Mouse (Mus musculus) small intestine, adult 2 months (tissue): ENCODE results near the gene Slc22a3. TPM values are rescaled to one million over a fixed set of nuclear protein-coding genes. Genes with fewer than 3 reads are reported as not detected.
A peak's percentile ranks its signal among the peaks of the same experiment; 100 is the strongest.

Experiments
- H3K27ac ChIP-seq: fragments of 200-500 bp; 2 replicates; pipeline ENCODE4 v1.5.1; 2012; ENCODE audit warnings: low read depth, low read length, control low read depth, inconsistent platforms; ENCODE audit not compliant: insufficient read depth
- H3K27me3 ChIP-seq: fragments of 200-500 bp; 2 replicates; pipeline ENCODE4 v1.6.1; 2012; ENCODE audit warnings: mild to moderate bottlenecking, moderate library complexity, low read length, inconsistent platforms; ENCODE audit not compliant: control insufficient read depth, insufficient read depth
- H3K36me3 ChIP-seq: fragments of 200-500 bp; 2 replicates; pipeline ENCODE4 v1.6.1; 2012; ENCODE audit warnings: mild to moderate bottlenecking, low read length, control low read depth, inconsistent platforms; ENCODE audit not compliant: control insufficient read depth, insufficient read depth
- H3K4me1 ChIP-seq: fragments of 200-500 bp; 2 replicates; pipeline ENCODE4 v1.6.1; 2012; ENCODE audit warnings: low read length, inconsistent platforms, mixed read lengths; ENCODE audit not compliant: control insufficient read depth, insufficient read depth, insufficient read length
- H3K4me3 ChIP-seq: fragments of 200-500 bp; 2 replicates; pipeline ENCODE4 v1.5.1; 2012; ENCODE audit warnings: low read depth, mild to moderate bottlenecking, control low read depth, inconsistent platforms, low read length, moderate library complexity
- CTCF ChIP-seq: fragments of 200-500 bp; IDR thresholded peaks from 2 replicates; pipeline ENCODE4 v1.5.1; 2012; ENCODE audit warnings: low read depth, mild to moderate bottlenecking, control low read depth, inconsistent platforms, low read length, moderate library complexity, mixed read lengths; ENCODE audit not compliant: insufficient replicate concordance, insufficient read length; ENCODE audit errors: extremely low read depth
- POLR2A ChIP-seq: fragments of 200-500 bp; IDR thresholded peaks from 2 replicates; pipeline ENCODE4 v1.6.1; 2012; ENCODE audit warnings: low read depth, mild to moderate bottlenecking, control low read depth, inconsistent platforms, low read length, moderate library complexity
- WGBS: fragments of 180-500 bp; shearing (Covaris S2); methylation state at CpG from one replicate; pipeline ENCODE4 v1.1.7; 2018; 5-methylcytosine and 5-hydroxymethylcytosine counted together
- polyA plus RNA-seq: library from polyadenylated mRNA; depleted of rRNA; stranded (reverse); fragments of >200 nt; gene quantifications from 2 replicates; pipeline ENCODE4 v1.2.3, GENCODE M21; 2012

The Slc22a3 gene
- polyA plus RNA-seq, 1 experiment = 0.58 TPM

DNA sequence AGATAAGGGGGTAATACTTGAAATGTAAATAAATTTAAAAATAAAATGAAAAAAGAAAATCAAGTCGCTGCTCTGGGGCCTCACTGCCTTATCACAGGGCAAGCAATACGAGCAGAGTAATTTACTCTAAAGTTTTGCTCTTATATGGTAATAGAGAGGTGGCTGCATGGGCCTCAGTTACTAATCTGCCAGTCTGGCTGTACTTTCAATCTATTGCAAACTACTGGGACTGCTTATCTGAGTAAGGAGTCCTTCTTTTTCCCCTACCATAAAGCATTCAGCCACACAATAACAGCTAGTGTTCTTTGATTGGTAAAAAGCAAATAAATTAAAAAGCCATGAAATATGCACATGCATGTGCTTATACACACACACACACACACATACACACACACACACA is 125.9 kb downstream of the Slc22a3 start:
- Histone ChIP-seq H3K27ac (no peak overlapping the region), H3K4me3 (no peak overlapping the region), H3K27me3 (no peaks in the 10 kb centered on the region), H3K36me3 (no peaks in the 10 kb centered on the region), H3K4me1 (peaks cover 3% of the 10 kb centered on the region; the same call in 1 of the 2 replicates)
- no peak for TF ChIP-seq POLR2A
- no peak for TF ChIP-seq CTCF
- WGBS = 29% methylated on average over 2 of the region's 2 CpGs

DNA sequence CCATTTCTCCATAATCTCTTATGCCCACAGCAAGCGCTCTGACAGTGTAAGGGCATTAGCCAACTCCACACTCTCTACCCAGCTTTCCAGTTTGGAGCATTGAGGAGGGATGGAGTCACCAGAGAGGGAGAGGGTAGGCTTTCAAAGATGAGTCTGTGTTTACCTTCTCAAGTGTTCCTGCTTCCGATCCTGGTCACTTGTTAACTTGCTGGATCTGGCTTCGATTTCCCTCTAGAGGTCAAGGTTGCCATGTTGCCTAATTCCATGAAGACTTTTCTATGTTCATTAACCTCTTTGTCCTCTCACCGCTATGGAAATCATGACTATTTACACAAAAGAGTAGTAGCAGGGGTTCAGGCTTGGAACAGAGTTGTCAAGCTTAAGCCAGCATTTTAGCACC is 127.2 kb downstream of the Slc22a3 start:
- H3K4me3 ChIP-seq = no peak overlapping the region
- WGBS = 75% methylated on average over 4 of the region's 4 CpGs

GRCm38 (mm10) chr17:12377981-12378705 is 129.4 kb downstream of the Slc22a3 start, which contains the start of gene Plg:
Plg (plus strand) TSS chr17:12378608.
- Histone ChIP-seq H3K27me3 (no peaks in the 10 kb centered on the region), H3K27ac (no peak within 1 kb of the TSS), H3K4me3 (no peak within 1 kb of the TSS), H3K36me3 (no peaks in the 10 kb centered on the region), H3K4me1 (no peaks in the 10 kb centered on the region)
- WGBS = 78% methylated on average over 11 of the region's 11 CpGs
- no peak for TF ChIP-seq POLR2A
- no peak for TF ChIP-seq CTCF

More for the DNA sequence above, 127.2 kb downstream of the Slc22a3 start:
- no peak for TF ChIP-seq CTCF
- no peak for TF ChIP-seq POLR2A
- Histone ChIP-seq H3K4me1 (no peaks in the 10 kb centered on the region), H3K36me3 (no peaks in the 10 kb centered on the region), H3K27ac (no peak overlapping the region), H3K27me3 (no peaks in the 10 kb centered on the region)

- Histone ChIP-seq H3K36me3 (no peaks in the 10 kb centered on the region), H3K27ac (no peak overlapping the region), H3K4me1 (peaks cover 8% of the 10 kb centered on the region; the same call in 1 of the 2 replicates), H3K27me3 (no peaks in the 10 kb centered on the region), H3K4me3 (no peak overlapping the region)
- no peak for TF ChIP-seq CTCF
- no peak for TF ChIP-seq POLR2A
- WGBS = 33% methylated on average over 3 of the region's 3 CpGs
Measured at GRCm38 (mm10) chr17:12373601-12374144, 133.8 kb downstream of the Slc22a3 start.

DNA sequence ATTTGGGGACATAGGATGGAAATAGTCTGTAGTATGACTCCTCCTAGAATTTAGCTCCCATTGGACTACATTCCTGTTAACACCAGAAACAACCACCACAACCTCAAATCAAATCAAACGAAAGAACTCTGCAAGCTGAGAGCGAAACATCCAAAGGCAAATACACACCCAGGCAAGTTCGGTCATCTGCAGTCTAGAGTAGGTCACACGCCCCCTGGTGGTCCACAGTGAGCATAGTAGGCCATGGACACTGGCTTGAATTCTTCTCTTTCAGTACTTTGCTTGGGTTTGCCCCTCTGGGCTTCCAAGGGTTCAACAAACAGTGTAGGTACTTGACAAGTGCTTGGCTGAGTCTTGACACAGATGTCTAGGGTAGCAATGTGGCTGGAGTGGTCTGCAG is 135.5 kb downstream of the Slc22a3 start:
- no peaks in the 10 kb centered on the region for H3K36me3 ChIP-seq
- 13% methylated on average over 4 of the region's 4 CpGs for WGBS
- H3K4me1 ChIP-seq = peaks cover 8% of the 10 kb centered on the region; the same call in 1 of the 2 replicates

DNA sequence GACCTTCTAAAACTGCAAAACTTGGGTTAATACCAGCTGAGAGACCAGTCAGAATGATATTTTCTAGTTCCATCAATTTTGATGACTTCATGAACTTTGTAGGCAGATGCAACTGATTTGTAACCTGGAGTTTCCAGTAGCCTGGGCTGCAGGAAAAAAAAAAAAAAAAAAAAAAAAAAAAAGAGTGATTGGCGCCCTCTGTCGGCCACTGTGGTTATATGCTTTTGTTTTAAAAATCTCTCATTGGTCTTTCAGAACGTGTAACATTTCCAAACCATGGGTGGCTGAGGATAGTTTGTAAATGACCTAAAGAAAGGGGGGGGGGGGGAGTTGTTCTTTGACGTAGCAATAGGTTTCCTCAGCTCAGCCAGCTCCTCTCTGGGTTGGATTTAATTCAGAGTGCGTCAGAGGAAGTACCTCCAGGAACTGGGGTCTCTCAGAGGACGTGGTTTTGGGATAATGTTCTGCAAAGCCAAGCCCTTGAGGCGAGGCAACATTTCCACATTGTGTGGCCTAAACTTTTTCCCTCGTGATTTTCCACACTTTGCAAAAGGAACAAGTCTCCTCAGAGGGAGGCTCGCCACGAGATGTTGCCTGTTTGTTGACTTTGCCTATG is 136.1 kb downstream of the Slc22a3 start:
- peaks cover 8% of the 10 kb centered on the region; the same call in 1 of the 2 replicates for H3K4me1 ChIP-seq
- WGBS = 22% methylated on average over 10 of the region's 10 CpGs
- no peaks in the 10 kb centered on the region for H3K27me3 ChIP-seq
- H3K4me3 ChIP-seq = peak overlapping the region; percentile 16; the same call in 1 of the 2 replicates
- H3K27ac ChIP-seq = no peak overlapping the region
- TF ChIP-seq CTCF = no peak; the same call in 1 of the 2 replicates
- TF ChIP-seq POLR2A = no peak
- no peaks in the 10 kb centered on the region for H3K36me3 ChIP-seq

More for the DNA sequence above, 135.5 kb downstream of the Slc22a3 start:
- no peak overlapping the region for H3K27ac ChIP-seq
- H3K27me3 ChIP-seq = no peaks in the 10 kb centered on the region
- TF ChIP-seq POLR2A (no peak), CTCF (peak; percentile 89; the same call in 1 of the 2 replicates)
- H3K4me3 ChIP-seq = no peak overlapping the region

GRCm38 (mm10) chr17:12370289-12370688 is 137.2 kb downstream of the Slc22a3 start:
- TF ChIP-seq CTCF = no peak
- TF ChIP-seq POLR2A = no peak
- peaks cover 8% of the 10 kb centered on the region; the same call in 1 of the 2 replicates for H3K4me1 ChIP-seq
- H3K27me3 ChIP-seq = no peaks in the 10 kb centered on the region
- peak overlapping the region; percentile 82; the same call in 1 of the 2 replicates for H3K27ac ChIP-seq
- H3K4me3 ChIP-seq = no peak overlapping the region
- WGBS = 80% methylated on average over 4 of the region's 4 CpGs
- H3K36me3 ChIP-seq = no peaks in the 10 kb centered on the region
